Mouse (Mus musculus): ENCODE measurements around the gene Gm28048. TPM values are rescaled to one million over a fixed set of nuclear protein-coding genes. Genes with fewer than 3 reads are reported as not detected.

Gm28048 gene
- polyA plus RNA-seq, 1 experiment from 2014 or later, result 4.3 TPM

DNA sequence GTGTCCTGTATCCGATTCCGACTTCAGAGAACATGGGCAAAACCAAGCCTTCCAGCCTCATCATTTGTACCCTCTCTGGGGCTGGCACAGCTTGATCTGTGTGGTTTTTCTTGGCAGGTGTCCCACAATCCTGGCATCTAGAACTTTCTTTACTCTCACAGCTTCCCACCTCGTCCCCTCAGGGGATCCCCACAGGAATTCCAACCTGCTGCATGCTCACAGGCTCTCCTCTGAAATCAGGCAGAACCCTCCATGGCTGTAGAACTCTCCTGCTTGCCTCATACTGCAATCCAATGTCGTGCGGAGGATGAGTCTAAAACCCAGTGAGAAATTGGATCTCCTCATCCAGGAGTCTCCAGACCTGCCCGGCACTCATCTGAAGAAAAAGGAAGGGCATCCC, 155.2 kb downstream of the Gm28048 start:
- no peak for ATAC-seq (ENCODE audit: low FRiP score)
- H3K4me3 ChIP-seq (replicated peaks), result no peak overlapping the region
- WGBS, result 92% methylated on average over 6 of the region's 6 CpGs

DNA sequence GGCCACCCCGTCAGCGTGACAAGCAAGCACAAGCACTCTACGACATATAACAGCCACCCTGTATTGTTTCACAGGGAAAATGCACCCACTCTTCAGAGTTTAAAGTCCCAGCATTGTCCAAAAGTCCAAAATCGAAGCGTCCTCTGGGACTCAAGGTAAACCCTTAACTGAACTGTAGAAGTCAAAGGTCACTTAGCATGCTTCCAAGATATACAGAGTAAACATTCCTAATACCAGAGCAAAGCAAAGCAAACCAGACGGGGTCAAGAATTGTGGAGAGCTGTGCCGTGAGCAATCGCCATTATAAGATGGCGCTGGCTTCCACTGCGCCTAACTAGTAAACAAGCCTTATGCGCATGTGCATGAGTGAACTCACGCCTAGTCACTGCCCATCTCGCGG, 155.8 kb downstream of the Gm28048 start:
- ATAC-seq (ENCODE audit: low FRiP score), result no peak
- H3K9me3 ChIP-seq (replicated peaks), result no peaks in the 10 kb centered on the region
- no peak overlapping the region for H3K9ac ChIP-seq (replicated peaks)
- H3K4me2 ChIP-seq, result no peak overlapping the region
- H3K27me3 ChIP-seq (replicated peaks), result no peaks in the 10 kb centered on the region
- H3K27ac ChIP-seq (replicated peaks), result no peak overlapping the region
- no peak overlapping the region for H3K4me3 ChIP-seq (replicated peaks)
- H3K4me1 ChIP-seq, result no peaks in the 10 kb centered on the region
- 94% methylated on average over 14 of the region's 14 CpGs for WGBS
- H3K36me3 ChIP-seq, result no peaks in the 10 kb centered on the region

More for the DNA sequence above, 155.2 kb downstream of the Gm28048 start:
- Histone ChIP-seq H3K27me3 (replicated peaks) (no peaks in the 10 kb centered on the region), H3K9me3 (replicated peaks) (no peaks in the 10 kb centered on the region), H3K4me2 (no peak overlapping the region), H3K9ac (replicated peaks) (no peak overlapping the region), H3K36me3 (no peaks in the 10 kb centered on the region), H3K27ac (replicated peaks) (no peak overlapping the region), H3K4me1 (no peaks in the 10 kb centered on the region)

GRCm38 (mm10) chr11:22825548-22825947, 156.3 kb downstream of the Gm28048 start:
- H3K9me3 ChIP-seq (replicated peaks), result no peaks in the 10 kb centered on the region
- no peak overlapping the region for H3K27ac ChIP-seq (replicated peaks)
- H3K4me1 ChIP-seq, result no peaks in the 10 kb centered on the region
- no peak for ATAC-seq (ENCODE audit: low FRiP score)
- no peak overlapping the region for H3K4me2 ChIP-seq
- H3K27me3 ChIP-seq (replicated peaks), result no peaks in the 10 kb centered on the region
- H3K36me3 ChIP-seq, result no peaks in the 10 kb centered on the region
- WGBS, result 94% methylated on average over 1 of the region's 1 CpGs
- no peak overlapping the region for H3K9ac ChIP-seq (replicated peaks)
- no peak overlapping the region for H3K4me3 ChIP-seq (replicated peaks)

DNA sequence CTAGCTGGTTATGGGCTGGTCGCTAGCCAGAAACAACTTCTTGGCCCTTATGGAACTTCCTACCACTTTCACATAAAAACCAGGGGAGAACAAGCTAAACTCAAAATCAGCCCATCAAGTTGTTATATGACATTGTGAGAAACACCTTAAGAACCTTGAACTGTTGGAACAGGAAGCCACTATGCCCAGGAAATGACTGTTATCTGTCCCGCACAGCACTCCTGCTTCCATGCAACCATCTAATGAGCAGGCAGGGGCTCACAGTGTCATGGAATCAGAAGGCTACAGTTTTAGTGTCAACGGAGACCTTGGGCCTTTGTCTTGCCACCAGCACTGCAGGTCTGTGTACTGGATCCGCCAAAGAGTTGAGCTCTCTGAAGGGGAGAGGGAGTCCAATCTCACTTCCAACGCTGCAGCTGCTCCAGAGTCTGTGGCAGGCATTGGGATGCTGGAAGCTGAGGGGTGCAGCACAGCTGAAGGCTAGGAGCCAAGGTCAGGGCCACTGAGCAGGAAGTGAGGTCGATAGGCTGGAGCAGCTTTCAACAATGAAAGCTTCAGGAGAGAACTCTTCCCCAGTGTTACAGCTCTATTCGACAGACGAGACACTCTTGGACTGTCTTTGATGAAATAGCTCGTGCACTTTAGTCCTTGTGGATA, 157.7 kb downstream of the Gm28048 start:
- Histone ChIP-seq H3K27ac (replicated peaks) (no peak overlapping the region), H3K9ac (replicated peaks) (no peak overlapping the region), H3K36me3 (no peaks in the 10 kb centered on the region), H3K9me3 (replicated peaks) (no peaks in the 10 kb centered on the region), H3K27me3 (replicated peaks) (no peaks in the 10 kb centered on the region), H3K4me3 (replicated peaks) (no peak overlapping the region), H3K4me1 (no peaks in the 10 kb centered on the region), H3K4me2 (no peak overlapping the region)
- no peak for ATAC-seq (ENCODE audit: low FRiP score)
- 87% methylated on average over 9 of the region's 9 CpGs for WGBS

DNA sequence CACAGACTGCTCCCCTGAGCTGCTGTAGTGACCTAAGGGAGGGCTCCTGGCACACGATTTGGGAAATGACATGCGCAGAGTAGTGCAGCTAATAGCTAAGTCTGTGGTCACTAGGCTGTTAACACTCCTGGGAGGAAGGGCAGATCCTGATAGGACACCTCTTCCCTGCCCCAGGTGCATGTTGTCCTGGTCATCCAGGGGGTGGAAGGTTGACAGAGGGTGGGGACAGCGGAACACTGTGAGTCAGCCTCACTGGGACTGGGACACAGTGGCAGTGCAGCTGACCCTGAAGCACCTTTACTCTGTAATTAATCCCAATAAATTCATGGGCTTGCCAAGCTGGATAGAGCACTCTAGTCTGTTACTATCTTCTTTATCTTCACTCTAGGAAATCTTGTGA, 160.6 kb downstream of the Gm28048 start:
- Histone ChIP-seq H3K4me3 (replicated peaks) (no peak overlapping the region), H3K27ac (replicated peaks) (no peak overlapping the region), H3K36me3 (no peaks in the 10 kb centered on the region), H3K27me3 (replicated peaks) (no peaks in the 10 kb centered on the region), H3K9ac (replicated peaks) (no peak overlapping the region), H3K4me2 (no peak overlapping the region), H3K9me3 (replicated peaks) (no peaks in the 10 kb centered on the region), H3K4me1 (no peaks in the 10 kb centered on the region)
- ATAC-seq (ENCODE audit: low FRiP score), result no peak
- 80% methylated on average over 3 of the region's 3 CpGs for WGBS

DNA sequence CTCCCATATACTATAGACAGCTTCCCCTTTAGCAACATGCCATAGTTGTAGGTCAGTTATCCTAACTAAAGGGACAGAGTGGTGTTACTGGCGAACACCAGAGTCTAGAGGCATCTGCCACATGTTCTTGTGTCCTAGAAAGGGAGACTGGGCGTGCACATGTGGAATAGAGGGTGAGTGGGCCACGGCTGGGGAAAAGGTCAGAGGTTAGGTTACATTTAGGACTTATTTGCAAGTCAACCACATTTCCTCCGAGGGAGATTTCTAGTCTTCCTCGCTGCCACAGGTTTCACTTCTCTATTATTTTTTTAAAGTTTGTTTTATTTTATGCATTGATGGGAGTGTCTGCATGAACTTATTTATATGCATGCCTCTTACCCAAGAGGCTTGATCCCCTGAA, 163.5 kb downstream of the Gm28048 start:
- no peaks in the 10 kb centered on the region for H3K36me3 ChIP-seq
- H3K4me1 ChIP-seq, result no peaks in the 10 kb centered on the region
- no peaks in the 10 kb centered on the region for H3K9me3 ChIP-seq (replicated peaks)
- no peak overlapping the region for H3K4me3 ChIP-seq (replicated peaks)
- no peak for ATAC-seq (ENCODE audit: low FRiP score)
- H3K4me2 ChIP-seq, result no peak overlapping the region
- no peaks in the 10 kb centered on the region for H3K27me3 ChIP-seq (replicated peaks)
- no peak overlapping the region for H3K27ac ChIP-seq (replicated peaks)
- 78% methylated on average over 5 of the region's 5 CpGs for WGBS
- H3K9ac ChIP-seq (replicated peaks), result no peak overlapping the region

DNA sequence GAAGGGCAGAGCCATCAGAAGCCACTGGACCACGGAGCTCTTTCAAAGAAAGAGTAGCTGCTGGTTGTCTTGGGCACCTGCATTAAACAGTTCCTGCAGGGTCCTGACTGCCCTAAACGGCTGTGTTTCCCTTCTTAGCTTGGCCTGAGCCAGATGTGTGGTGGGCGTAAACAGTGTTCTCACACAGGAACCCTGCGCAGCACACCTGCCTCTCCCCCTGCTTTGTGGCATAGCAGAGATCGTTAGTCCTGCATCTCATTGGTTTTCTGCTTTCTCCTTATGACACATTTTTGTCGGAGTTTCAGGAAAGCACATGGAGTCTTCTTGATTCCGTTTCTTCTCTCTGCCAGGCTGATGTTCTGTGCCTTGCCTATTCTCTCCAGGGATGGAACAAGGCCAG, 166.0 kb downstream of the Gm28048 start:
- no peaks in the 10 kb centered on the region for H3K27me3 ChIP-seq (replicated peaks)
- H3K9me3 ChIP-seq (replicated peaks), result no peaks in the 10 kb centered on the region
- no peak overlapping the region for H3K9ac ChIP-seq (replicated peaks)
- ATAC-seq (ENCODE audit: low FRiP score), result no peak
- no peak overlapping the region for H3K27ac ChIP-seq (replicated peaks)
- whole genome bisulfite sequencing, result 83% methylated on average over 7 of the region's 7 CpGs
- no peaks in the 10 kb centered on the region for H3K36me3 ChIP-seq
- no peak overlapping the region for H3K4me3 ChIP-seq (replicated peaks)
- no peaks in the 10 kb centered on the region for H3K4me1 ChIP-seq
- no peak overlapping the region for H3K4me2 ChIP-seq

- ATAC-seq (ENCODE audit: low FRiP score), result no peak
- Histone ChIP-seq H3K27ac (replicated peaks) (no peak overlapping the region), H3K4me1 (no peaks in the 10 kb centered on the region), H3K9ac (replicated peaks) (no peak overlapping the region), H3K4me3 (replicated peaks) (no peak overlapping the region), H3K9me3 (replicated peaks) (no peaks in the 10 kb centered on the region), H3K27me3 (replicated peaks) (no peaks in the 10 kb centered on the region), H3K4me2 (no peak overlapping the region), H3K36me3 (no peaks in the 10 kb centered on the region)
These were observed 166.7 kb downstream of the Gm28048 start for GRCm38 (mm10) chr11:22815143-22815542.

DNA sequence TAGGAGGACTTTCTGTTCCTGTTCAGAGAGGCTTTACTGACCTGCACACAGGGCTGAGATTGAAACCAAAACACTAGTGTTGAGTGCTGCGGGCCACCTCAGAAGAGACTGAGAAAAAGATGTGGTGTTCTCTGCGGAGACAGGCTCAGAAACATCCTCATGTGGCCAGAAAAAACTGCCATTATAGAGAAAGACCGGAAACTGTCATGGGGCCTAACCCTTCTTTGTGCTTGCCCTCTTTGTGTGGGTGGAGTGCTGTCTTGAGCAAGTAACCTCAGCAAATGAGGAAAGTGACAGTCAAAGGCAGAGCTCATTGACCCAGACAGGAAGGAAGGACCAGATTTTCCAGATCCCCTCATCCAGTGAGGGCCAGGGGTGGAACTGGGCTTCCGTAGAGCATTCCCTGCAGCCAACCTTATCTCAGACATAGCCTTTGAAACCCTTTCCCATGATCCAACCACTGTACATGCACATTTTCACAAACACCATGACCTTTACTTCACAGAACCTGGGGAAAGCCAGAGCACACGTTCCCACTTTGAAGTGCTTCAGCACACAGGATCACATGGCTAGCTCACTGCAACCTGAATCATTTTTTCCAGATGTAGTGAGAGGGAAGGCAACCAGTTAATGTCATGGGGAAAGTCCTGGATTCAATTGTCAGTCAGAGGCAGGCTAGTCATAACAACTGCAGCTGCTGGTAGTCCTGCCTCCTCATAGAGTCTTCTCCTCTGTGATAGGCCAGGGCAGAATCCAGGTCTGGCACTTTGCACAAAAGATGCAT, 167.8 kb downstream of the Gm28048 start:
- Histone ChIP-seq H3K4me2 (no peak overlapping the region), H3K4me3 (replicated peaks) (no peak overlapping the region), H3K4me1 (no peaks in the 10 kb centered on the region), H3K9me3 (replicated peaks) (no peaks in the 10 kb centered on the region), H3K36me3 (no peaks in the 10 kb centered on the region), H3K27ac (replicated peaks) (no peak overlapping the region), H3K9ac (replicated peaks) (no peak overlapping the region), H3K27me3 (replicated peaks) (no peaks in the 10 kb centered on the region)
- WGBS, result 83% methylated on average over 5 of the region's 5 CpGs
- ATAC-seq (ENCODE audit: low FRiP score), result no peak

GRCm38 (mm10) chr11:22813427-22813826, 168.5 kb downstream of the Gm28048 start:
- Histone ChIP-seq H3K4me2 (no peak overlapping the region), H3K9me3 (replicated peaks) (no peaks in the 10 kb centered on the region), H3K27me3 (replicated peaks) (no peaks in the 10 kb centered on the region), H3K4me1 (no peaks in the 10 kb centered on the region), H3K27ac (replicated peaks) (no peak overlapping the region), H3K4me3 (replicated peaks) (no peak overlapping the region), H3K9ac (replicated peaks) (no peak overlapping the region), H3K36me3 (no peaks in the 10 kb centered on the region)
- WGBS, result 89% methylated on average over 3 of the region's 3 CpGs
- ATAC-seq (ENCODE audit: low FRiP score), result no peak

DNA sequence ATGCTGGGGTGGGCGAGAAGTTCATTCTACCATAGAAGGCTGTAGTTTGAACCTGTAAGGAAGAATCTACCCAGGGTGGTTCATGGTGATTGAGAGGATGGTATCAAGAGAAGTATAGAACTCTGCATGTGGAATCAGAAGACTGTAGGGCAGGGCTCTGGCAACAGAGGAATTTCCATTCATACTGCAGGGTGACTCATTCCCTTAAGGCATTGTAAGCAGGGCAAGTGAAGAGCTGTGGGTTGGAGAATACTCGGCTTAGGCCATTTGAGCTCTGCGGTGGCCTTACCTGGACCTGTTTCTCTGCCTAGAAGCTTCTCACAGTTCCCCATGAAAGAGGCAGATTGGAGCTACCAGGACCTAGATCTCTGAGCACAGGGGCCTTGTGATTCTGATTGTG, 170.5 kb downstream of the Gm28048 start:
- H3K4me3 ChIP-seq (replicated peaks), result no peak overlapping the region
- no peaks in the 10 kb centered on the region for H3K36me3 ChIP-seq
- no peak for ATAC-seq (ENCODE audit: low FRiP score)
- H3K4me2 ChIP-seq, result no peak overlapping the region
- no peaks in the 10 kb centered on the region for H3K9me3 ChIP-seq (replicated peaks)
- H3K27me3 ChIP-seq (replicated peaks), result no peaks in the 10 kb centered on the region
- no peaks in the 10 kb centered on the region for H3K4me1 ChIP-seq
- WGBS, result 86% methylated on average over 3 of the region's 3 CpGs
- H3K27ac ChIP-seq (replicated peaks), result no peak overlapping the region
- H3K9ac ChIP-seq (replicated peaks), result no peak overlapping the region

- Histone ChIP-seq H3K4me3 (replicated peaks) (no peak overlapping the region), H3K4me1 (no peaks in the 10 kb centered on the region), H3K27me3 (replicated peaks) (no peaks in the 10 kb centered on the region), H3K27ac (replicated peaks) (no peak overlapping the region), H3K4me2 (no peak overlapping the region), H3K9me3 (replicated peaks) (no peaks in the 10 kb centered on the region), H3K36me3 (no peaks in the 10 kb centered on the region), H3K9ac (replicated peaks) (no peak overlapping the region)
- ATAC-seq (ENCODE audit: low FRiP score), result no peak
- WGBS, result 89% methylated on average over 7 of the region's 7 CpGs
These were observed 172.3 kb downstream of the Gm28048 start for GRCm38 (mm10) chr11:22809465-22810096.
